14 mouse cellular contexts compared by ENCODE assay signal in the genomic region with DNA sequence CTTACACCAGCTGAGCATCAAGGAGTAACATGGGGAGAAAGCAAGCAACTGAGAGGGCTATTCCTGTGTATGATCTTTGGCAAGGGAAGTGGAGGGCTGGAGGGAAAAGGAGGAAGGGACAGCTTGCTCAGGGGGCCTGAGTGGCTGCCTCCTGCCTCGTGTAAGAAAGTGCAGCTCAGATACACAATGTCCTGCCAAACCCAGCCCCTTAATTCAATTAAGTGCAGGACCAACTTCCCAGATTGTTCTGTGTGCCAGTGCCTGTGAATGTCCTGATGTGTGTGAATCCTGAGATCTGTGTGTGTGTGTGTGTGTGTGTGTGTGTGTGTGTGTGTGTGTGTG. TPM values are rescaled to one million over a fixed set of nuclear protein-coding genes. Genes with fewer than 3 reads are reported as not detected.
DNase-seq lines count a peak whose midpoint lies in the region; ATAC-seq lines count a peak whose summit lies in the region.
"Had no signal": no experiment of that assay in that cellular context is flagged by ENCODE, and none has a peak within 500 bp of the region (broad histone marks: within the 10 kb centered on the region; RNA-seq: fewer than 3 reads in every experiment).

No protein-coding gene starts in this region.

- peak overlapping the region; percentile 22; the same call in 1 of the 2 replicates for H3K27ac ChIP-seq in heart, embryonic 12.5 days (ENCODE audit: poor library complexity, severe bottlenecking)
- no peak overlapping the region for H3K27ac ChIP-seq in neural tube, embryonic 12.5 days
- H3K27ac ChIP-seq in hindbrain, embryonic 15.5 days (replicated peaks): 0 out of 2 replicates have a peak overlapping the region, but pooled peaks have one; percentile 14
- H3K27ac ChIP-seq: midbrain, embryonic 12.5 days had no signal

- intact Hi-C loops in heart, postnatal 25 days (cut with DNase I): loop anchor here (5.0 kb wide), 1 partner anchor 37 kb away; a partner anchor contains a TSS

- no peaks in the 10 kb centered on the region for H3K9me3 ChIP-seq in heart, embryonic 12.5 days (replicated peaks)
- H3K9me3 ChIP-seq in neural tube, embryonic 12.5 days: no peaks in the 10 kb centered on the region
- no peaks in the 10 kb centered on the region for H3K9me3 ChIP-seq in hindbrain, embryonic 15.5 days
- H3K9me3 ChIP-seq: midbrain, embryonic 12.5 days had no signal

- no peak overlapping the region for H3K4me2 ChIP-seq in heart, embryonic 12.5 days
- no peak overlapping the region for H3K4me2 ChIP-seq in neural tube, embryonic 12.5 days (replicated peaks)
- no peak overlapping the region for H3K4me2 ChIP-seq in hindbrain, embryonic 15.5 days
- H3K4me2 ChIP-seq: liver, embryonic 11.5 days; midbrain, embryonic 12.5 days had no signal

- no peaks in the 10 kb centered on the region for H3K36me3 ChIP-seq in heart, embryonic 12.5 days
- no peaks in the 10 kb centered on the region; the same call in 1 of the 2 replicates for H3K36me3 ChIP-seq in neural tube, embryonic 12.5 days
- H3K36me3 ChIP-seq in hindbrain, embryonic 15.5 days: no peaks in the 10 kb centered on the region
- H3K36me3 ChIP-seq: midbrain, embryonic 12.5 days had no signal

- H3K4me3 ChIP-seq in heart, embryonic 12.5 days: no peak overlapping the region
- no peak overlapping the region for H3K4me3 ChIP-seq in neural tube, embryonic 12.5 days
- H3K4me3 ChIP-seq in hindbrain, embryonic 15.5 days: no peak overlapping the region
- H3K4me3 ChIP-seq: midbrain, embryonic 12.5 days had no signal

- ATAC-seq in heart, embryonic 12.5 days (ENCODE audit: insufficient number of reproducible peaks, low FRiP score): no peak
- no peak for ATAC-seq in neural tube, embryonic 12.5 days (ENCODE audit: low FRiP score, low read depth)
- ATAC-seq in hindbrain, embryonic 15.5 days (ENCODE audit: low FRiP score, low read depth): no peak
- ATAC-seq: intestine, postnatal 0 days; Patski had no signal

- H3K9ac ChIP-seq in heart, embryonic 12.5 days: no peak overlapping the region
- peak overlapping the region; percentile 10; the same call in 1 of the 2 replicates for H3K9ac ChIP-seq in neural tube, embryonic 12.5 days
- no peak overlapping the region for H3K9ac ChIP-seq in hindbrain, embryonic 15.5 days

- H3K27me3 ChIP-seq in heart, embryonic 12.5 days (replicated peaks): peaks cover 30% of the 10 kb centered on the region
- peaks cover 93% of the 10 kb centered on the region for H3K27me3 ChIP-seq in neural tube, embryonic 12.5 days (replicated peaks)
- peaks cover 59% of the 10 kb centered on the region for H3K27me3 ChIP-seq in hindbrain, embryonic 15.5 days
- H3K27me3 ChIP-seq: Patski had no signal

- no peak for DNase-seq in heart, postnatal 25 days (ENCODE audit: low spot score)
- DNase-seq in neural tube, embryonic 10.5 days (ENCODE audit: extremely low spot score, low spot score): no peak
- DNase-seq in urinary bladder, postnatal 10 days (ENCODE audit: low spot score): no peak
- no peak for DNase-seq in T-cell, adult 2 months (ENCODE audit: low spot score)
- DNase-seq in spleen, adult 12 weeks (ENCODE audit: low spot score): no peak
- DNase-seq: cerebellum, postnatal 14 days had no signal

- 16% methylated on average over 1 of the region's 1 CpGs for WGBS in heart, embryonic 12.5 days
- 0% methylated on average over 1 of the region's 1 CpGs for WGBS in neural tube, embryonic 12.5 days
- 13% methylated on average over 1 of the region's 1 CpGs for WGBS in hindbrain, embryonic 15.5 days

- H3K4me1 ChIP-seq in heart, embryonic 12.5 days (replicated peaks): peaks cover 88% of the 10 kb centered on the region
- peaks cover 72% of the 10 kb centered on the region for H3K4me1 ChIP-seq in neural tube, embryonic 12.5 days
- peaks cover 80% of the 10 kb centered on the region for H3K4me1 ChIP-seq in hindbrain, embryonic 15.5 days (replicated peaks)

RNA-seq across cellular contexts. Expression of a gene that starts 16.6 kb away (rescaled TPM):
- polyA plus RNA-seq in heart, embryonic 12.5 days (2016; fragmentation: Nextera tagmentation; extraction: Ambion mirVana): 5.4 and 6.9 TPM in 2 replicates
- total RNA-seq in heart, postnatal 25 days (2021): under 1 TPM in 1 of 2 experiments, not detected in 1; 0.39 TPM
- polyA plus RNA-seq in neural tube, embryonic 12.5 days (2016; fragmentation: Nextera tagmentation; extraction: Ambion mirVana): 2.5 and 2.6 TPM in 2 replicates
- polyA plus RNA-seq in hindbrain, embryonic 15.5 days (2015; fragmentation: Nextera tagmentation; extraction: Ambion mirVana): 1.2 and 1.7 TPM in 2 replicates
- total RNA-seq: layer of hippocampus, adult 8-10 months had no signal

RNA-seq across cellular contexts. Expression of a gene that starts 38.1 kb away (rescaled TPM):
- polyA plus RNA-seq in heart, embryonic 12.5 days (2016; fragmentation: Nextera tagmentation; extraction: Ambion mirVana): 18.1 and 19.7 TPM in 2 replicates
- total RNA-seq in heart, postnatal 25 days (2021): 1 to 10 TPM; 4.2 to 4.5 TPM
- polyA plus RNA-seq in neural tube, embryonic 12.5 days (2016; fragmentation: Nextera tagmentation; extraction: Ambion mirVana): 4.4 and 4.5 TPM in 2 replicates
- 3.1 and 3.6 TPM in 2 replicates for polyA plus RNA-seq in hindbrain, embryonic 15.5 days (2015; fragmentation: Nextera tagmentation; extraction: Ambion mirVana)

RNA-seq across cellular contexts. Expression of a gene that starts 51.7 kb away (rescaled TPM):
- 20.9 and 21.3 TPM in 2 replicates for polyA plus RNA-seq in heart, embryonic 12.5 days (2016; fragmentation: Nextera tagmentation; extraction: Ambion mirVana)
- 10 to 100 TPM; 32.0 to 32.6 TPM for total RNA-seq in heart, postnatal 25 days (2021)
- 17.2 and 19.2 TPM in 2 replicates for polyA plus RNA-seq in neural tube, embryonic 12.5 days (2016; fragmentation: Nextera tagmentation; extraction: Ambion mirVana)
- 13.6 and 16.1 TPM in 2 replicates for polyA plus RNA-seq in hindbrain, embryonic 15.5 days (2015; fragmentation: Nextera tagmentation; extraction: Ambion mirVana)

RNA-seq across cellular contexts. Expression of a gene that starts 53.3 kb away (rescaled TPM):
- 46.2 and 49.5 TPM in 2 replicates for polyA plus RNA-seq in heart, embryonic 12.5 days (2016; fragmentation: Nextera tagmentation; extraction: Ambion mirVana)
- total RNA-seq in heart, postnatal 25 days (2021): 10 to 100 TPM; 32.6 to 37.6 TPM
- 58.5 and 59.1 TPM in 2 replicates for polyA plus RNA-seq in neural tube, embryonic 12.5 days (2016; fragmentation: Nextera tagmentation; extraction: Ambion mirVana)
- polyA plus RNA-seq in hindbrain, embryonic 15.5 days (2015; fragmentation: Nextera tagmentation; extraction: Ambion mirVana): 62.5 and 65.9 TPM in 2 replicates
